Mouse (Mus musculus) forebrain, embryonic 11.5 days (tissue): ENCODE data around the gene Gm43951. TPM values are rescaled to one million over a fixed set of nuclear protein-coding genes. Genes with fewer than 3 reads are reported as not detected.

Experiments
- ATAC-seq: fragments of 200-750 bp; cut with Nextera tagmentation; replicated peaks from 2 replicates; pipeline ENCODE4 v1.8.0; 2017; ENCODE audit warnings: moderate TSS enrichment; ENCODE audit not compliant: low FRiP score
- DNase-seq: peaks from one replicate; pipeline ENCODE4 v3.0.0-alpha.2; 2017; ENCODE audit warnings: low spot score
- H3K27ac ChIP-seq: fragments of 300-500 bp; sonication (generic); 2 replicates; pipeline ENCODE4 v1.5.1; 2014; ENCODE audit warnings: low read depth, low read length
- H3K27me3 ChIP-seq: fragments of 300-500 bp; sonication (generic); 2 replicates; pipeline ENCODE4 v1.6.1; 2014; ENCODE audit warnings: mild to moderate bottlenecking, low read length, mixed read lengths; ENCODE audit not compliant: control insufficient read depth, insufficient read depth
- H3K36me3 ChIP-seq: fragments of 300-500 bp; sonication (generic); 2 replicates; pipeline ENCODE4 v1.6.1; 2014; ENCODE audit warnings: mild to moderate bottlenecking, low read length, moderate library complexity, mixed read lengths; ENCODE audit not compliant: control insufficient read depth, insufficient read depth
- H3K4me1 ChIP-seq: fragments of 300-500 bp; sonication (generic); replicated peaks from 2 replicates; pipeline ENCODE4 v1.6.1; 2014; ENCODE audit warnings: low read length, mixed read lengths; ENCODE audit not compliant: control insufficient read depth, insufficient read depth
- H3K4me2 ChIP-seq: fragments of 300-500 bp; sonication (generic); 2 replicates; pipeline ENCODE4 v1.6.1; 2014; ENCODE audit warnings: low read depth, mild to moderate bottlenecking, low read length, moderate library complexity, mixed read lengths; ENCODE audit not compliant: severe bottlenecking
- H3K4me3 ChIP-seq: fragments of 300-500 bp; sonication (generic); 2 replicates; pipeline ENCODE4 v1.5.1; 2014; ENCODE audit warnings: low read depth, low read length
- H3K9ac ChIP-seq: fragments of 300-500 bp; sonication (generic); 2 replicates; pipeline ENCODE4 v1.6.1; 2014; ENCODE audit warnings: low read length
- H3K9me3 ChIP-seq: fragments of 300-500 bp; sonication (generic); 2 replicates; pipeline ENCODE4 v1.6.1; 2016; ENCODE audit warnings: low read length, mixed read lengths; ENCODE audit not compliant: control insufficient read depth
- WGBS: fragments of 180-500 bp; shearing (Covaris S2); extraction: QIAGEN DNeasy Blood & Tissue Kit; methylation state at CpG from one replicate; pipeline ENCODE4 v1.1.7; 2014; 5-methylcytosine and 5-hydroxymethylcytosine counted together
- polyA plus RNA-seq: library from polyadenylated mRNA; unstranded; fragments of >200 nt; fragmentation: Nextera tagmentation; extraction: Ambion mirVana; gene quantifications from 2 replicates; pipeline ENCODE4 v1.2.1, GENCODE M21; 2014

The Gm43951 gene
- polyA plus RNA-seq, 1 experiment from 2014 or later: 0.31 TPM

GRCm38 (mm10) chr11:72214591-72215409 lies 8.2 kb upstream of the Gm43951 start:
- Histone ChIP-seq H3K36me3 (peaks cover 5% of the 10 kb centered on the region; the same call in 1 of the 2 replicates), H3K9me3 (no peaks in the 10 kb centered on the region), H3K27ac (0 out of 2 replicates have a peak overlapping the region, but pooled peaks have one; percentile 37), H3K9ac (peak overlapping the region; percentile 76), H3K4me1 (no peaks in the 10 kb centered on the region; the same call in 1 of the 2 replicates), H3K4me2 (peak overlapping the region; percentile 97), H3K27me3 (no peaks in the 10 kb centered on the region), H3K4me3 (peak overlapping the region; percentile 85)
- peak; percentile 97 for ATAC-seq
- peak; percentile 98 for DNase-seq
- 2% methylated on average over 51 of the region's 51 CpGs for WGBS

DNA sequence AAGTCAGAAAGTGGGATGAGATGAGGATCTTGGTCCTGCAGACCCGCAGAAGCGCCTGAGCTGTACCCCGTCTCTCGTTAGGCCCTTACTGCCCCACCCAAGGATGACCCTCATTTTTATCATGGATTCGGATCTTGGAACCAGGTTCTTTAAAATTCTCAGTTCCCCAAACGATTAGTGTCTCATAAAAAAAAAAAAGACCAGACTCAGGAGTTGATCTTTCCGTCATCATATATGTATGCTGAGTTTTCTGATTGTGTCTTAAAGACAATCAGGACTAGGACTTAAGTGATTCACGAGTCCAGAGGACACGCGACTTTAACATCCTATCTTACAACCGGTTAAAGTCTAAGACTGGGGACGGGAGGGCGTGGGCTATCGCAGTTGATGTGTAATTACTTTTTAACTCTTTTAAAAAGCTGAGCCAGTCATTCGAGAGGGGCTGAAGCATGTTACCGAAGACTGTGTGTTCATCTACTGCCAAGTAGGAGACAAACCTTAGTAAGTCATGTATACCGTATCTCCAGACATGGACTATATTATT lies 1.3 kb upstream of the Gm43951 start:
- 22% methylated on average over 17 of the region's 17 CpGs for WGBS
- Histone ChIP-seq H3K9ac (peak overlapping the region; percentile 83), H3K4me3 (peak overlapping the region; percentile 87), H3K27me3 (no peaks in the 10 kb centered on the region), H3K27ac (no peak overlapping the region), H3K36me3 (peaks cover 4% of the 10 kb centered on the region; the same call in 1 of the 2 replicates), H3K4me1 (peaks cover 9% of the 10 kb centered on the region), H3K9me3 (no peaks in the 10 kb centered on the region), H3K4me2 (peak overlapping the region; percentile 89)
- ATAC-seq: no peak
- no peak for DNase-seq

DNA sequence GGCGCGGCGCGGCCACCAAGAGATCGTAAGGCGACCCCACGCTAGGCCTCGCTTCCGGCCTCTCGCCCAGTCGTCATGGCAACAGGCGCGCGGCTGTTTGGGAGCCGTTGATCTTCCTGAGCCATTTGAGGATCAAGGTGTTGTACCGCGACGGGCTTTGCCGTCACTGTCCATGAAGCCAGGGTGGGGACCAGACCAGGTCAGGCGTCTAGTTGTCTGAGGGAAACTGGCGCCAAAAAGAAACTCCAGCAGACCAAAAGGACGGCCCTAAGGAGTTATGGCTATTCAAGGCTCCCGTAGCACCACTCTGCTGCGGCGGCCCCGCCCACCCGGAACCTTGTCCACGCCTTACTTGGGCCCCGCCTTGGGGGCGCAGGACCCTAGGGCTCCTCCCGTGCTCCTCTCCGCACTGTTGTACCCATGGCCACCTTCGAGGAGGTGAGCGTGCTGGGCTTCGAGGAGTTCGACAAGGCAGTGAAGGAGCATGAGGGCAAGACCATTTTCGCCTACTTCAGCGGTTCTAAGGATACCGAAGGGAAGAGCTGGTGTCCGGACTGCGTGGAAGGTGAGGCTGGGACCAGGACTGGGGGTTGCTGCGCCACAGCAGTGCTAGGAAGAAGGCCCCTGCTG lies 679 bp upstream of the Gm43951 start, which contains the start of the genes 4933427D14Rik and Txndc17:
Gene 4933427D14Rik (minus strand): TSS at position 256 of the 630 bp plus-strand sequence.
Gene Txndc17 (plus strand): TSS at position 344 of the 630 bp plus-strand sequence.
- H3K4me1 ChIP-seq: peaks cover 9% of the 10 kb centered on the region
- ATAC-seq: peak; percentile 95
- peak; percentile 90 for DNase-seq
- H3K4me2 ChIP-seq: peak within 1 kb of the TSS; percentile 89
- H3K9me3 ChIP-seq: no peaks in the 10 kb centered on the region
- H3K9ac ChIP-seq: peak within 1 kb of the TSS; percentile 83
- H3K36me3 ChIP-seq: peaks cover 3% of the 10 kb centered on the region; the same call in 1 of the 2 replicates
- 0% methylated on average over 42 of the region's 42 CpGs for WGBS
- H3K27ac ChIP-seq: peak within 1 kb of the TSS; percentile 43; the same call in 1 of the 2 replicates
- peak within 1 kb of the TSS; percentile 87 for H3K4me3 ChIP-seq
- H3K27me3 ChIP-seq: no peaks in the 10 kb centered on the region

GRCm38 (mm10) chr11:72205256-72205655 lies 1.4 kb downstream of the Gm43951 start:
- Histone ChIP-seq H3K4me1 (peaks cover 9% of the 10 kb centered on the region), H3K4me3 (no peak overlapping the region), H3K27me3 (no peaks in the 10 kb centered on the region), H3K9ac (no peak overlapping the region; the same call in 1 of the 2 replicates), H3K36me3 (no peaks in the 10 kb centered on the region; the same call in 1 of the 2 replicates), H3K4me2 (0 out of 2 replicates have a peak overlapping the region, but pooled peaks have one; percentile 89), H3K9me3 (no peaks in the 10 kb centered on the region), H3K27ac (no peak overlapping the region)
- 84% methylated on average over 6 of the region's 6 CpGs for WGBS
- no peak for DNase-seq
- ATAC-seq: no peak

DNA sequence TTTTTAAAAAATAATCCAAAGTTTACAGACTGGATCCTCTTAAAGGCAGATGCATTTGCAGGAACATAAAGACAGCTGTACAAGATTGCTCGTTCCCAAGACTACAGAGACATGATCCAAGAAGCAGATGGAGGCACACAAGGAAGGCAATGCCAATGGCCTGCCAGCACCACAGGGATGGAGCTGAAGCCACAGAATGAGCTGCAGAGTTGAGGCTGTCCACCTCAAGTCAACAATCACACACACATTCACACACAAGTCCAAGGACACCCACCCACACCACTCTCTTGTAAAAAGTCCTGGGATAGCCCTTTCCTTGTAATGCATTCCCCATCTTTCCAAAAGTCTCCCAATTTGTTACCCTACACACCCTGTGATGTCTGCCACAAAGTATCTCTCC lies 3.2 kb downstream of the Gm43951 start:
- Histone ChIP-seq H3K27ac (no peak overlapping the region), H3K4me1 (peaks cover 9% of the 10 kb centered on the region), H3K27me3 (no peaks in the 10 kb centered on the region), H3K36me3 (no peaks in the 10 kb centered on the region; the same call in 1 of the 2 replicates), H3K9me3 (no peaks in the 10 kb centered on the region), H3K4me2 (no peak overlapping the region), H3K4me3 (no peak overlapping the region), H3K9ac (no peak overlapping the region)
- WGBS: 83% methylated on average over 1 of the region's 1 CpGs
- ATAC-seq: no peak
- no peak for DNase-seq

DNA sequence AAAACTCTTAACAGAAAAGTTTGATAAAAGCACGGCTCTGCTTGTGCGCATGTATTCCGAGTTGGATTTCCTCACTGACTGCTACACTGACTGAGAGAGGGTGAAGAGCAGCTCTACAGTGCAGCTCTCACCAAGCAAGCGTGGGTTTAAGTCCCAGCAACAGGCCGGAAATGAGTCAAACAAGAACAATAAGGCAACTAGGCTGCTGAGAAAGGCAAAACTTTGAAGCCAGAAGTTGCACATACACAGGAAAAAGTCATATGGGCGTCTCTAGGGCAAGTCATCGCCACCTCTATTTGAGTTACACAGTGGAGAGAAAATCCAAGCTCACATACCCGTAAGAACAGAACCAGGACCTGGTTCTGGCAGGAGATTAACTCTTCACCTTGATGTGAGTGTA lies 10.1 kb downstream of the Gm43951 start:
- 90% methylated on average over 8 of the region's 8 CpGs for WGBS
- no peaks in the 10 kb centered on the region for H3K27me3 ChIP-seq
- no peaks in the 10 kb centered on the region for H3K4me1 ChIP-seq
- no peak overlapping the region for H3K4me2 ChIP-seq
- no peaks in the 10 kb centered on the region for H3K9me3 ChIP-seq
- DNase-seq: no peak
- no peak overlapping the region for H3K27ac ChIP-seq
- ATAC-seq: no peak
- no peak overlapping the region for H3K9ac ChIP-seq
- H3K4me3 ChIP-seq: no peak overlapping the region
- H3K36me3 ChIP-seq: no peaks in the 10 kb centered on the region; the same call in 1 of the 2 replicates

DNA sequence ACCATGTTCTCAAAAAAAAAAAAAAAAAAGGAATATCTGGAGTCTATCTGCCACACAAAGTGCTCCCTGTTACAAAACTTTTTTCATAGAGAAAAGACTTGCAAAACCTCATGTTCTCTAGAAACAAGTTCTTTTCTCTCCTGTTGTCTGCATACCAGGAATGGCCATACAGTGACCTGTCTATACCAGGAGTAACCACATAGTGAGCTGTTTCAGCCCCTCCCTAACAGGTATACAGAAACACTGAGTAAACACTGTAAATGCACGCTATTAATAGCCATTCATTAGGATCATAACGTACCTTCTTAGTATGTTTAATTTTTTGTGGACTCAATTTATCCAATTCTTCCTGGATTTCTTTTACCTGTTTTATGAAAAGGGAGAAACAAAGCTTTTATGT lies 12.4 kb downstream of the Gm43951 start:
- no peaks in the 10 kb centered on the region for H3K4me1 ChIP-seq
- ATAC-seq: no peak
- no peak overlapping the region; the same call in 1 of the 2 replicates for H3K27ac ChIP-seq
- no peaks in the 10 kb centered on the region for H3K27me3 ChIP-seq
- H3K4me2 ChIP-seq: no peak overlapping the region
- H3K4me3 ChIP-seq: no peak overlapping the region
- no peak overlapping the region for H3K9ac ChIP-seq
- no peaks in the 10 kb centered on the region for H3K9me3 ChIP-seq
- no peak for DNase-seq
- WGBS: 91% methylated on average over 2 of the region's 2 CpGs
- no peaks in the 10 kb centered on the region; the same call in 1 of the 2 replicates for H3K36me3 ChIP-seq

GRCm38 (mm10) chr11:72190857-72191256 lies 15.8 kb downstream of the Gm43951 start:
- Histone ChIP-seq H3K4me3 (no peak overlapping the region), H3K9ac (no peak overlapping the region), H3K27ac (no peak overlapping the region), H3K9me3 (no peaks in the 10 kb centered on the region), H3K4me1 (no peaks in the 10 kb centered on the region), H3K4me2 (no peak overlapping the region), H3K36me3 (no peaks in the 10 kb centered on the region; the same call in 1 of the 2 replicates), H3K27me3 (no peaks in the 10 kb centered on the region)
- ATAC-seq (no peak), DNase-seq (no peak)
- WGBS: 80% methylated on average over 1 of the region's 1 CpGs
